Mouse (Mus musculus) thymus, adult 2 months (tissue): ENCODE data around the gene Arl8a. TPM values are rescaled to one million over a fixed set of nuclear protein-coding genes. Genes with fewer than 3 reads are reported as not detected.

ENCODE experiments used
- DNase-seq: peaks from one replicate; pipeline ENCODE4 v3.0.0; 2021
- H3K27ac ChIP-seq: fragments of 200-500 bp; 2 replicates; pipeline ENCODE4 v1.5.1; 2012; ENCODE audit warnings: low read length, control low read depth; ENCODE audit not compliant: control insufficient read depth, insufficient read depth
- H3K27me3 ChIP-seq: fragments of 200-500 bp; 2 replicates; pipeline ENCODE4 v1.6.1; 2012; ENCODE audit warnings: mild to moderate bottlenecking, low read length, moderate library complexity, mixed read lengths; ENCODE audit not compliant: control insufficient read depth, insufficient read depth
- H3K36me3 ChIP-seq: fragments of 200-500 bp; 2 replicates; pipeline ENCODE4 v1.6.1; 2012; ENCODE audit warnings: mild to moderate bottlenecking, low read length, moderate library complexity; ENCODE audit not compliant: control insufficient read depth, insufficient read depth
- H3K4me1 ChIP-seq: fragments of 200-500 bp; replicated peaks from 2 replicates; pipeline ENCODE4 v1.6.1; 2012; ENCODE audit warnings: low read length; ENCODE audit not compliant: control insufficient read depth, insufficient read depth
- H3K4me3 ChIP-seq: fragments of 200-500 bp; 2 replicates; pipeline ENCODE4 v1.5.1; 2012; ENCODE audit warnings: mild to moderate bottlenecking, low read length, control low read depth, moderate library complexity; ENCODE audit not compliant: control insufficient read depth, insufficient read depth
- CTCF ChIP-seq: fragments of 200-500 bp; IDR thresholded peaks from 2 replicates; pipeline ENCODE4 v1.5.1; 2012; ENCODE audit warnings: mild to moderate bottlenecking, control low read depth, low read length, moderate library complexity, borderline replicate concordance; ENCODE audit not compliant: control insufficient read depth, poor library complexity, insufficient read depth; ENCODE audit errors: extremely low read depth
- POLR2A ChIP-seq: fragments of 200-500 bp; IDR thresholded peaks from 2 replicates; pipeline ENCODE4 v1.6.1; 2012; ENCODE audit warnings: mild to moderate bottlenecking, low read length, control low read depth, moderate library complexity; ENCODE audit not compliant: control insufficient read depth, poor library complexity, insufficient read depth; ENCODE audit errors: extremely low read depth
- WGBS: fragments of 180-500 bp; shearing (Covaris S2); methylation state at CpG from one replicate; pipeline ENCODE4 v1.1.7; 2018; 5-methylcytosine and 5-hydroxymethylcytosine counted together
- polyA plus RNA-seq: library from polyadenylated mRNA; depleted of rRNA; stranded (reverse); fragments of >200 nt; gene quantifications from 2 replicates; pipeline ENCODE4 v1.2.3, GENCODE M21; 2012

The Arl8a gene
- polyA plus RNA-seq, 1 experiment: 59.4 TPM

DNA sequence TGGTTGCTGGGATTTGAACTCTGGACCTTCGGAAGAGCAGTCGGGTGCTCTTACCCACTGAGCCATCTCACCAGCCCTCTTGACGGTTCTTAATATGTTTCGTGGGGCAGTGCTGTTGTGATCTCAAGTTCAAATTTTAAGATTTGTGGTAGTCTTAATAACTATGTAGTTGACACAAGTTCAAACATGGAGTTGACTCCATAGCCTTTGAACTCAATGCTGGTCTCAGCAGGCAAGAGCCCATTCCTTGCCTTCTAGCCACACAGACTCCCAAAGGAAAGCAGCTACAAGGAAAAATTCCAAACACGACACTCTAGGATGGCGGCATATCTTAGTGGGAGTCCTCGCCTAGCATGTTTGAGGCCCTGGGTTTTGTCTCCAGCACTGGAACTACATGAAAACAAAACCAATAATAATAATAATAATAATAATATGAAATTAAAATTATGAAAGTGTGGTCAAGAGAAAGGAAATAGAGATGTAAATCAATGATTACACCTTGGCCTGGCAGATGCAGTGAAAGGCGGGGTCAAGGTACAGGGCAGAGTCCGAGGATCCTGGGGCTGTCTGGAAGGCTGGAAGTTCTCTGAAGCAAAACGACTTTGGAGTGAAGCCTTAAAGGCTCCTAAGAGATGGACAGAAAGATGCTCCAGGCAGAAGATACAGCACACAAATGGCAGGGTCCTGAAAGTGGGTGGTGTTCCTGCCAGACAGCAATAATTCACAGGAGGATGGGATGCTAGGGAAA lies 22.0 kb downstream of the Arl8a start:
- DNase-seq: no peak
- TF ChIP-seq CTCF: no peak
- TF ChIP-seq POLR2A: no peak
- no peaks in the 10 kb centered on the region for H3K4me1 ChIP-seq
- WGBS: 96% methylated on average over 10 of the region's 10 CpGs
- no peaks in the 10 kb centered on the region for H3K27me3 ChIP-seq
- H3K36me3 ChIP-seq: no peaks in the 10 kb centered on the region
- no peak overlapping the region for H3K4me3 ChIP-seq
- H3K27ac ChIP-seq: no peak overlapping the region

DNA sequence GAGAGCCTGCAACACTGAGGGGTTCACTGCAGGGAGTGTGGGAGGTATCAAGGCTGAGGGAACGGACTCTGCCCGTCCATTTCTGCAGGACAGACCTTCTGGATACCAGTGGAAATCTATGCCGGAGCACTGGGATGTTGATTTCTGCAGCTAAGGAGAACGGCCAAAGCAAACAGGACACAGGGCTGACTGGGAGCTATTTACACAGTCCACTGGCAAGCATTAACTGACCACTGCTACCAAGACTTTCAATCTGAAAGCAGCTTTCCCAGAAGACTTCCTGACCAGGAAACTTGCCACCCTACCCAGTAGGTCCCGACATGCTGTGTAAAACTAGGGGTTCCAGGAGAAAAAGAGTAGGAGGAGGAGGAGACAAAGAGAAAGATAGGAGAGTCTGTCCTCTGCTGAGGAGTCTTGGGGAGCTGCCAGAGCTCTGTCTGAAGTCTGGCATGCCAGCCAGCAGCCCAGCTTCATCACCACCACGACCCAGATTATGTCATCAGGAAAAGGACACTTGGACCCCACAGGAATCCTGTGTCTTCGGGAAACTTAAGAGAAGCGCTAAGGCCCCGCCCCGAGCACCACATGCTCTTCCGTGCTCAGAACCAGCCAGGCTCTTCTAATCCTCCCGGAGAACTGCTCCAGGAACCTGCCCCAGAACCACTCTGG lies 23.1 kb downstream of the Arl8a start:
- Histone ChIP-seq H3K27me3 (no peaks in the 10 kb centered on the region), H3K4me3 (no peak overlapping the region), H3K27ac (no peak overlapping the region), H3K4me1 (no peaks in the 10 kb centered on the region), H3K36me3 (no peaks in the 10 kb centered on the region)
- WGBS: 67% methylated on average over 12 of the region's 12 CpGs
- DNase-seq: no peak
- TF ChIP-seq POLR2A: no peak
- no peak for TF ChIP-seq CTCF

DNA sequence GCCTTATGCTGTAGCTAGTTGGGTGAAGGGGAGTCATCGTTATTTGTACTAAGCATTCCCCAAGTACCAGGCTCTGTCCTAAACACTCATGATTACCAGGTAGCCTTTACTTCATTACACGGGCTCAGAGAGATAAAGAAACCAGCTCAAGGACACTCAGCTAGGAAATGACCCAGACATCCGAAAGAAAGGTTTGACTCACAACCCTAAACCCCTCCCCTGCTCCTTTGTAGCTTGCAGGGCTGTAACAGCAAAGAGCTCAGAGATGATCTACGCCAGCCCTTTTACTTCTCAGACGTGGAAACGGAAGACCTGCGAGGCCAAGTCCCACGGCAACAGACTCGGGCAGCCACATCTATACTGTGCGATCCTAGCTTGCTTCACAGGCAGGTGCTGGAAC lies 23.7 kb downstream of the Arl8a start:
- DNase-seq: no peak
- H3K4me3 ChIP-seq: no peak overlapping the region
- H3K4me1 ChIP-seq: no peaks in the 10 kb centered on the region
- no peaks in the 10 kb centered on the region for H3K36me3 ChIP-seq
- H3K27ac ChIP-seq: no peak overlapping the region
- TF ChIP-seq CTCF: no peak
- TF ChIP-seq POLR2A: no peak
- no peaks in the 10 kb centered on the region for H3K27me3 ChIP-seq
- 67% methylated on average over 10 of the region's 10 CpGs for WGBS

DNA sequence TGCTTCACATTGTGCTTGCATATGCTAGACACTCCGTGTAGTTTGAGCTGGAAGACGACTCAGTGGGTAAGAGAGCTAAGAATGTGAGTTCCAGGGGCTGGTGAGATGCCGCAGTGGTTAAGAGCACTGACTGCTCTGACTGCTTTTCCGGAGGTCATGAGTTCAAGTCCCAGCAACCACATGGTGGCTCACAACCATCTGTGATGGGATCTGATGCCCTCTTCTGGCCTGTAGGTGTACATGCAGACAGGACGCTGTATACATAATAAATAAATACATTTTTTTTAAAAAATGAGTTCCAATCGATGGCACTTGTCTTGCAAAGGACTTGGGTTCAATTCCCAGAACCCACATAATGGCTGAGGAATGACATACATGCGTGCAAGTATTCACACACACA lies 24.6 kb downstream of the Arl8a start:
- no peak for TF ChIP-seq CTCF
- no peak for TF ChIP-seq POLR2A
- H3K27ac ChIP-seq: no peak overlapping the region
- H3K4me1 ChIP-seq: no peaks in the 10 kb centered on the region
- no peaks in the 10 kb centered on the region for H3K27me3 ChIP-seq
- no peaks in the 10 kb centered on the region for H3K36me3 ChIP-seq
- no peak for DNase-seq
- H3K4me3 ChIP-seq: no peak overlapping the region
- 89% methylated on average over 7 of the region's 7 CpGs for WGBS

DNA sequence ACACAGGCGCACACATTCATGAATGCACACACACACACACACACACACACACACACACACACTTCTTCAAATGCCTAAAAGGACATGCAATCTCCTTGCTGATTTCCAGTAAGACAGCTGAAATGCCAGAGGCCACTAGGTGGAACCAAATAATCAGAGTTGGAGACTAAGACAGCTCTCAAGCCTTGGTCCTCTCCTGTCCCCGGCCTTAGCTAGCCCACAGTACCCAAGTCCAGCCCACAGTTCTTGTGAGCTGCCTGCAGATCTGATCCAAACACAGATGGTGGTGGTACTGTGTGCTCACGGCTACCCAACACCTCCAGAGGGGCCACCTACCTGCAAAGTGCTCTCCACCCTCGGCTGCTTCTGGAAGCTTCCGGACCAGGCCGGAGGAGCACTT lies 25.4 kb downstream of the Arl8a start:
- H3K36me3 ChIP-seq: no peaks in the 10 kb centered on the region
- WGBS: 70% methylated on average over 6 of the region's 6 CpGs
- H3K27ac ChIP-seq: no peak overlapping the region
- DNase-seq: no peak
- TF ChIP-seq POLR2A (no peak), CTCF (no peak)
- no peaks in the 10 kb centered on the region for H3K27me3 ChIP-seq
- H3K4me3 ChIP-seq: no peak overlapping the region
- no peaks in the 10 kb centered on the region for H3K4me1 ChIP-seq

DNA sequence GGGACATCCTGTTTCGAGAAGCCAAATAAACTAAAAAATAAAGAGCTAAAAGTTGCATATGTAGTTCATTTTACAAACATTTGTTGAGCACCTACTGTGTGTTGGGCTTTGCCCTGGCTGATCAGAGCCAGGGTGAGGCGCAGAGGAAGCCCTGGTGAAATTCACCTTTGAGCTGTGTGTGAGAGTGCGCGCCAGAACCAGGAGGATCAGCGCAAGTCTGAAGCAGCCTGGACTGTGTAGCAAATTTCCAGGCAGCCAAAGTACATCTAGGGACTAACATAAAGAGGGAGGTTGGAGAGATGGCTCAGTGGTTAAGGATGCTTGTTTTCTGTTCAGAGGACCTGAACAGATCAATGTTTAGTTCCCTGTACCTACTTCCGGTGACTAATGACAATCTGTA lies 26.7 kb downstream of the Arl8a start:
- H3K27me3 ChIP-seq: no peaks in the 10 kb centered on the region

DNA sequence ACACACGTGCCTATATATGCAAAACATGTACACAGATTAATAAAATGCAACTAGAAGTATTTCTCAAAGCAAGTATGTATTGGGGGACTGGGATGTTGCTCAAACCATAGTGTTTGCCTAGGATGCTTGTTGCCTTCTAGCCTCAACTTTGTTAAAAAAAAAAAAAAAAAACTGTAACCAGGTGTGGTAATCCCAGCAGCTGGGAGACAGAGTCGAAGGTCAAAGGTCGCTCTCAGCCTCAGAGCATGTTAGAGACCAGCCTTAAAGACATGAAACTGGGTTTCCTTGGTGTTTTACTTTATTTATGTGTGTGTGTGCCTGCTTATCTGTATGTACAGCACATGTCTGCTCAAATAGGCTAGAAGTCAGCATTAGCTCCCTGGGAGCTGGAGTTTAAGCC lies 28.6 kb downstream of the Arl8a start:
- DNase-seq: no peak
- no peak overlapping the region for H3K27ac ChIP-seq
- no peaks in the 10 kb centered on the region for H3K27me3 ChIP-seq
- H3K4me3 ChIP-seq: no peak overlapping the region
- no peaks in the 10 kb centered on the region for H3K36me3 ChIP-seq
- H3K4me1 ChIP-seq: no peaks in the 10 kb centered on the region
- TF ChIP-seq POLR2A (no peak), CTCF (no peak)
- WGBS: 86% methylated on average over 3 of the region's 3 CpGs

More for the DNA sequence above, 26.7 kb downstream of the Arl8a start:
- Histone ChIP-seq H3K4me1 (no peaks in the 10 kb centered on the region), H3K27ac (no peak overlapping the region), H3K4me3 (no peak overlapping the region), H3K36me3 (no peaks in the 10 kb centered on the region)
- WGBS: 94% methylated on average over 6 of the region's 6 CpGs
- no peak for TF ChIP-seq CTCF
- no peak for DNase-seq
